Mouse (Mus musculus) embryonic facial prominence, embryonic 14.5 days (tissue): Measurements from ENCODE around the gene Ufsp2. TPM values are rescaled to one million over a fixed set of nuclear protein-coding genes. Genes with fewer than 3 reads are reported as not detected.

Experiments used
- ATAC-seq: fragments of 200-750 bp; cut with Nextera tagmentation; 2 replicates; pipeline ENCODE4 v1.8.0; 2017; ENCODE audit warnings: low read depth, moderate number of reproducible peaks, moderate TSS enrichment
- DNase-seq: peaks from one replicate; pipeline ENCODE4 v3.0.0-alpha.2; 2015; ENCODE audit warnings: low spot score
- H3K27ac ChIP-seq: fragments of 300-500 bp; sonication (generic); replicated peaks from 2 replicates; pipeline ENCODE4 v1.5.1; 2014; ENCODE audit warnings: low read depth, mild to moderate bottlenecking, low read length, moderate library complexity
- H3K27me3 ChIP-seq: fragments of 300-500 bp; sonication (generic); replicated peaks from 2 replicates; pipeline ENCODE4 v1.6.1; 2014; ENCODE audit warnings: low read length; ENCODE audit not compliant: control insufficient read depth, insufficient read depth
- H3K36me3 ChIP-seq: fragments of 300-500 bp; sonication (generic); 2 replicates; pipeline ENCODE4 v1.6.1; 2014; ENCODE audit warnings: low read length, mixed read lengths; ENCODE audit not compliant: control insufficient read depth, insufficient read depth
- H3K4me1 ChIP-seq: fragments of 300-500 bp; sonication (generic); 2 replicates; pipeline ENCODE4 v1.6.1; 2014; ENCODE audit warnings: antibody characterized with exemption, low read length; ENCODE audit not compliant: control insufficient read depth, insufficient read depth
- H3K4me2 ChIP-seq: fragments of 300-500 bp; sonication (generic); 2 replicates; pipeline ENCODE4 v1.6.1; 2014; ENCODE audit warnings: low read depth, mild to moderate bottlenecking, low read length, moderate library complexity, mixed read lengths
- H3K4me3 ChIP-seq: fragments of 300-500 bp; sonication (generic); 2 replicates; pipeline ENCODE4 v1.5.1; 2014; ENCODE audit warnings: low read depth, mild to moderate bottlenecking, low read length
- H3K9ac ChIP-seq: fragments of 300-500 bp; sonication (generic); 2 replicates; pipeline ENCODE4 v1.6.1; 2014; ENCODE audit warnings: low read depth, mild to moderate bottlenecking, low read length, moderate library complexity, mixed read lengths
- H3K9me3 ChIP-seq: fragments of 300-500 bp; sonication (generic); 2 replicates; pipeline ENCODE4 v1.6.1; 2016; ENCODE audit warnings: low read length; ENCODE audit not compliant: control insufficient read depth
- WGBS: fragments of 180-500 bp; shearing (Covaris S2); extraction: QIAGEN DNeasy Blood & Tissue Kit; methylation state at CpG from one replicate; pipeline ENCODE4 v1.1.7; 2014; 5-methylcytosine and 5-hydroxymethylcytosine counted together
- polyA plus RNA-seq: library from polyadenylated mRNA; unstranded; fragments of >200 nt; fragmentation: Nextera tagmentation; extraction: Ambion mirVana; gene quantifications from 2 replicates; pipeline ENCODE4 v1.2.1, GENCODE M21; 2014

Ufsp2 gene
- polyA plus RNA-seq, 1 experiment from 2014 or later = 80.6 TPM

DNA sequence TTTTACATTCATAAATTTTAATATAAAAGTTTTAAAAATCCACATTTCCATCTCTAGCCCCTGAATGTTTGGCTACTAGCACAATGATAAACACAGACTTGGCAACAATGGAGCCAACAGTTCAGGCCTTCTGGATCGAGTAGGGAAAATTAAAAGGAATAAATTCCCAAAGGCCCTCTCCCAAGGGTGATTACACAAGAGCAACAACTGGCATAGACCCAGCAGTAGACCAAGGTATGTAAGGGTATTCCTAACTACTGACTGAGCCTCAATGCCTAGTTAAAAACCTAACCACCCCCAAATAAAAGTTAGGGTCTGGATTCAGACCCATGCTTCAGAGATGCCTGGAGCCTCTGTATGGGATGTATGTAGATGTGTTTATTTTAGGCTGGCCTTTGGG is 64.3 kb downstream of the Ufsp2 start:
- Histone ChIP-seq H3K36me3 (0 out of 2 replicates have a peak, but pooled peaks cover 11% of the 10 kb centered on the region), H3K27me3 (no peaks in the 10 kb centered on the region), H3K4me2 (no peak overlapping the region), H3K9me3 (no peaks in the 10 kb centered on the region), H3K4me1 (no peaks in the 10 kb centered on the region), H3K27ac (no peak overlapping the region), H3K9ac (no peak overlapping the region), H3K4me3 (no peak overlapping the region)
- DNase-seq = no peak
- 64% methylated on average over 1 of the region's 1 CpGs for WGBS
- no peak for ATAC-seq

DNA sequence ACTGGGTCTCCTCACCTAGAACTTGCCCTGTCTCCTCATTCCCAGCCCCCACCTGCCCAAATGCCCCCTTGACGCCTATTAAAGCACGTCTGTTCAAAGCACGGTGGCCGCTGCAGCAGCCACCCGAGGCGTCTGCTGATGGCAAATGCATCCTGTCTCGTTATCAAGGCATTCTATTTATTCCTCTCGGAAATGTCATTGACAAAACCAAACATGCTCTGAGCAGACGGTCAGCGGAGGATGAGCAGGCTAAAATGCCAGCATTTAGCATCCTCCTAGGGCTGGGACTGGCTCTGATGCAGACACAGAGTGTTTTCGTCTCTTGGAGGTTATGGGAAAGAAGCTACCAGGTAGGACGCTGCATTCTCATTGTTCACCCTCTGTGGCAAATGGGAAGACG is 64.9 kb downstream of the Ufsp2 start:
- ATAC-seq = no peak
- 77% methylated on average over 13 of the region's 13 CpGs for WGBS
- H3K4me1 ChIP-seq = no peaks in the 10 kb centered on the region
- H3K9me3 ChIP-seq = no peaks in the 10 kb centered on the region
- H3K36me3 ChIP-seq = 0 out of 2 replicates have a peak, but pooled peaks cover 16% of the 10 kb centered on the region
- H3K27ac ChIP-seq = no peak overlapping the region
- DNase-seq = no peak
- no peak overlapping the region for H3K4me3 ChIP-seq
- H3K4me2 ChIP-seq = no peak overlapping the region
- no peak overlapping the region for H3K9ac ChIP-seq
- H3K27me3 ChIP-seq = no peaks in the 10 kb centered on the region

Other genes with a start within 250 kb of the Ufsp2 start
- gene Pdlim3, start 90.1 kb upstream of the Ufsp2 start, polyA plus RNA-seq = 86.6 and 105 TPM in 2 replicates
- not detected in 2 replicates for gene Ccdc110, start 40.9 kb upstream of the Ufsp2 start, polyA plus RNA-seq
- 4.6 and 4.8 TPM in 2 replicates for gene 1700029J07Rik, start 276 bp upstream of the Ufsp2 start, polyA plus RNA-seq
- 0.35 and 1.1 TPM in 2 replicates for gene Lrp2bp, start 23.8 kb downstream of the Ufsp2 start, polyA plus RNA-seq
- 17.9 and 19.2 TPM in 2 replicates for gene Ankrd37, start 30.2 kb downstream of the Ufsp2 start, polyA plus RNA-seq
- 22.9 and 26.0 TPM in 2 replicates for gene Cfap97, start 176.2 kb downstream of the Ufsp2 start, polyA plus RNA-seq
- gene Snx25, start 176.6 kb downstream of the Ufsp2 start, polyA plus RNA-seq = 9.6 and 9.8 TPM in 2 replicates
- 580 and 582 TPM in 2 replicates for gene Slc25a4, start 235.8 kb downstream of the Ufsp2 start, polyA plus RNA-seq